ENCODE assay signal across 8 mouse cellular contexts in the genomic region with DNA sequence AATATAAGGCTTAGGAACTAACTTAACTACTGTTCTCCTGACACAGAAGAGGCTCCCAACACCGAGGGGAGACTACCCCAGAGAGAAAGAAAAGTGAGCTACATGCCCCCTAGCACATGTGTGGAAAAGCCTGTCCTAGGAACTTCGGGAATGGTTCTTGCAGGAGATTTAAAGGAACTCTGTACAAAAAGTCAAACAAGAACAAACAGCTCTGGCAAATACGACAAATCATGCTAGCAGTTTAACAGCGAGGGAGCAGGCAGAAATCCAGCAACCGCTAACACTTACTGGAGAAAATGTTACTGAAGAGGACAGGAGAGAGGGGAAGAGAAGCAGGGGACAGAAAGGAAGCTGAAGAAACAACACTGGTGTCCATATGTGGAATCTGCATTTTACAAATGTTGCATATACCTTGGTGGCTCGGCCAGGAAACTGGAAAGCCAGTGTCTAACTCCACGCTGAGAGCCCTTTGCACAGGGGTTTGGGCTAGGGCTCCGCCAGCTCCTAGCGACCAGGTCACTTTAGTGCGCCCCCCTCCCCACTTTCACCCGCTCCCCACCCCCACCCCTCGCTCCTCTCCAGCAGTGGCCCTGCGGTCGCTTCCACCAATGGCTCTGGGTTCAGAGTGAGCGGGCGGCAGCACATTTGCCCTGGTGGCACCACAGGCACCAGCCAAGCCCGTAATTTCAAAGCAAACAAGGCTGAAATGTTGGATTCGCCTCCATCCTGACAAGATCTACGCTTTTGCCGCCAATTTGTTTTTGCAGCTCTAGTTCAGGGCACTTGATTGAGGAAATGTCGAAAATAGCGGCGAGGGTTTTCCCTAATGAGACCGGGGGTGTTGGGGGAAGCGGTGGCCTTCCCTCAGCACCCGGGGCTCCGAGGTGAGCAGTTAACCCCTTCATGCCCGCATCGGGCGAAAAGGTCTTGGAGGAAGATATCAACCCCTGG. TPM values are rescaled to one million over a fixed set of nuclear protein-coding genes. Genes with fewer than 3 reads are reported as not detected.
DNase-seq lines count a peak whose midpoint lies in the region; ATAC-seq lines count a peak whose summit lies in the region.

No protein-coding gene starts in this region.

- WGBS in kidney, embryonic 16.5 days, result under 1% methylated on average over 30 of the region's 30 CpGs
- under 1% methylated on average over 30 of the region's 30 CpGs for WGBS in embryonic facial prominence, embryonic 14.5 days
- WGBS in hindbrain, embryonic 14.5 days, result 0% methylated on average over 30 of the region's 30 CpGs
- under 1% methylated on average over 30 of the region's 30 CpGs for WGBS in neural tube, embryonic 11.5 days

- H3K9me3 ChIP-seq in kidney, embryonic 16.5 days (ENCODE audit: low read length), result no peaks in the 10 kb centered on the region
- H3K9me3 ChIP-seq in embryonic facial prominence, embryonic 14.5 days (ENCODE audit: control insufficient read depth, low read length), result no peaks in the 10 kb centered on the region
- no peaks in the 10 kb centered on the region for H3K9me3 ChIP-seq in hindbrain, embryonic 14.5 days (ENCODE audit: control insufficient read depth, low read length)
- H3K9me3 ChIP-seq in neural tube, embryonic 11.5 days (ENCODE audit: control insufficient read depth, low read length), result no peaks in the 10 kb centered on the region

- H3K4me2 ChIP-seq in kidney, embryonic 16.5 days (replicated peaks; ENCODE audit: low read depth, low read length), result peak overlapping the region; percentile 22
- H3K4me2 ChIP-seq in embryonic facial prominence, embryonic 14.5 days (ENCODE audit: low read depth, low read length), result peak overlapping the region; percentile 56
- H3K4me2 ChIP-seq in hindbrain, embryonic 14.5 days (replicated peaks), result no peak overlapping the region
- peak overlapping the region; percentile 33 for H3K4me2 ChIP-seq in neural tube, embryonic 11.5 days (ENCODE audit: low read depth)

- DNase-seq in kidney, postnatal 14 days, result no peak
- no peak for DNase-seq in embryonic facial prominence, embryonic 14.5 days (ENCODE audit: low spot score)
- no peak for DNase-seq in hindbrain, embryonic 14.5 days (ENCODE audit: low spot score)
- peak; percentile 28 for DNase-seq in neural tube, embryonic 11.5 days (ENCODE audit: low spot score)
- DNase-seq in gastrocnemius, postnatal 10 days, result no peak
- no peak for DNase-seq in layer of hippocampus, adult 9-10 months (ENCODE audit: low spot score)
- DNase-seq in frontal cortex, postnatal 36 days (ENCODE audit: low spot score in 2 of 2), result no peak

- H3K27me3 ChIP-seq in kidney, embryonic 16.5 days (ENCODE audit: insufficient read depth, low read length), result peaks cover 76% of the 10 kb centered on the region
- H3K27me3 ChIP-seq in embryonic facial prominence, embryonic 14.5 days (replicated peaks; ENCODE audit: control insufficient read depth, insufficient read depth, low read length), result peaks cover 83% of the 10 kb centered on the region
- peaks cover 95% of the 10 kb centered on the region for H3K27me3 ChIP-seq in hindbrain, embryonic 14.5 days (ENCODE audit: control insufficient read depth, insufficient read depth, low read length)
- peaks cover 66% of the 10 kb centered on the region for H3K27me3 ChIP-seq in neural tube, embryonic 11.5 days (ENCODE audit: control insufficient read depth, insufficient read depth, low read length)

- peaks cover 9% of the 10 kb centered on the region; the same call in 1 of the 2 replicates for H3K4me1 ChIP-seq in kidney, embryonic 16.5 days (ENCODE audit: insufficient read depth, low read length)
- peaks cover 4% of the 10 kb centered on the region; the same call in 1 of the 2 replicates for H3K4me1 ChIP-seq in embryonic facial prominence, embryonic 14.5 days (ENCODE audit: control insufficient read depth, insufficient read depth, low read length)
- no peaks in the 10 kb centered on the region for H3K4me1 ChIP-seq in hindbrain, embryonic 14.5 days (replicated peaks; ENCODE audit: control insufficient read depth, insufficient read depth, low read length)
- H3K4me1 ChIP-seq in neural tube, embryonic 11.5 days (ENCODE audit: control insufficient read depth, insufficient read depth, low read length), result 0 out of 2 replicates have a peak, but pooled peaks cover 5% of the 10 kb centered on the region

- H3K36me3 ChIP-seq in kidney, embryonic 16.5 days (ENCODE audit: insufficient read depth, low read length), result no peaks in the 10 kb centered on the region
- H3K36me3 ChIP-seq in embryonic facial prominence, embryonic 14.5 days (ENCODE audit: control insufficient read depth, insufficient read depth, low read length), result no peaks in the 10 kb centered on the region
- no peaks in the 10 kb centered on the region for H3K36me3 ChIP-seq in hindbrain, embryonic 14.5 days (replicated peaks; ENCODE audit: control insufficient read depth, insufficient read depth)
- H3K36me3 ChIP-seq in neural tube, embryonic 11.5 days (ENCODE audit: control insufficient read depth, insufficient read depth, low read length), result no peaks in the 10 kb centered on the region

- no peak overlapping the region for H3K9ac ChIP-seq in kidney, embryonic 16.5 days (replicated peaks; ENCODE audit: low read length)
- H3K9ac ChIP-seq in embryonic facial prominence, embryonic 14.5 days (ENCODE audit: low read depth, low read length), result peak overlapping the region; percentile 53
- no peak overlapping the region for H3K9ac ChIP-seq in hindbrain, embryonic 14.5 days
- no peak overlapping the region for H3K9ac ChIP-seq in neural tube, embryonic 11.5 days (ENCODE audit: low read length)

- H3K27ac ChIP-seq in kidney, embryonic 16.5 days (ENCODE audit: low read length), result no peak overlapping the region
- peak overlapping the region; percentile 67 for H3K27ac ChIP-seq in embryonic facial prominence, embryonic 14.5 days (replicated peaks; ENCODE audit: low read depth, low read length)
- H3K27ac ChIP-seq in hindbrain, embryonic 14.5 days, result no peak overlapping the region
- H3K27ac ChIP-seq in neural tube, embryonic 11.5 days (ENCODE audit: low read depth, low read length), result no peak overlapping the region

- peak; percentile 70; the same call in 1 of the 2 replicates for ATAC-seq in kidney, embryonic 16.5 days (ENCODE audit: low FRiP score, low TSS enrichment)
- ATAC-seq in embryonic facial prominence, embryonic 14.5 days (ENCODE audit: low read depth), result no peak
- peak; percentile 48; the same call in 1 of the 2 replicates for ATAC-seq in hindbrain, embryonic 14.5 days (ENCODE audit: low FRiP score)
- ATAC-seq in neural tube, embryonic 11.5 days (ENCODE audit: insufficient read depth, low FRiP score, low TSS enrichment), result 0 out of 2 replicates have a peak, but pooled peaks have one; percentile 60

- H3K4me3 ChIP-seq in kidney, embryonic 16.5 days (ENCODE audit: low read length), result peak overlapping the region; percentile 27
- peak overlapping the region; percentile 31 for H3K4me3 ChIP-seq in embryonic facial prominence, embryonic 14.5 days (ENCODE audit: low read depth, low read length)
- no peak overlapping the region for H3K4me3 ChIP-seq in hindbrain, embryonic 14.5 days (replicated peaks; ENCODE audit: low read length)
- peak overlapping the region; percentile 3; the same call in 1 of the 2 replicates for H3K4me3 ChIP-seq in neural tube, embryonic 11.5 days (ENCODE audit: low read depth, low read length)

RNA-seq across cellular contexts. Expression of a gene that starts 8.5 kb away (rescaled TPM):
- polyA plus RNA-seq in kidney, embryonic 16.5 days (2015; fragmentation: Nextera tagmentation; extraction: Ambion mirVana), result 0.25 and 0.62 TPM in 2 replicates
- polyA plus RNA-seq in embryonic facial prominence, embryonic 14.5 days (2014; fragmentation: Nextera tagmentation; extraction: Ambion mirVana), result 2.9 and 3.6 TPM in 2 replicates
- not detected in 2 replicates for polyA plus RNA-seq in hindbrain, embryonic 14.5 days (2014; fragmentation: Nextera tagmentation; extraction: Ambion mirVana)
- polyA plus RNA-seq in neural tube, embryonic 11.5 days (2014; fragmentation: Nextera tagmentation; extraction: Ambion mirVana), result 0.20 TPM in 1 of 2 replicates, not detected in the other
- total RNA-seq in gastrocnemius, postnatal 10 days (2021), result under 1 TPM; 0.36 to 0.52 TPM
